Comparison of ENCODE assay signal across 11 mouse cellular contexts in the genomic region with DNA sequence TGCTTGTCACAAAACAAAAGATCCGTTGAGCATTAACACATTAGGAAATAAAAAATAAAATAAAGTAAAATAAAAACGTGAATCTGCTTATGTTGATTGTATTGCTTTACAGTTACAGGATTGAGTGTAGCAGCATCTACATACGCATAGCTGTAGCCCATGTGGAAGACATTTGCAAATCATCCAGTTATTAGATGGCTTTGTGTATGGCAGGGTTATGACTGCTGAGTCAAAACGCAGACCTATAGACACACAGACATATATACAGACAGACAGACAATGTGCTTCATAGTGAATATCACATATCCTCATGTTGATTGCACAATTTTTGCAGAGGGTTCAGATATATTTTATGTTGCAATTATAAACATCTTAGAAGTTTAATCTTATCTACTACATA.
DNase-seq lines count a peak whose midpoint lies in the region; ATAC-seq lines count a peak whose summit lies in the region.
"Had no signal": no experiment of that assay in that cellular context is flagged by ENCODE, and none has a peak within 500 bp of the region (broad histone marks: within the 10 kb centered on the region; RNA-seq: fewer than 3 reads in every experiment).

No protein-coding gene starts in this region.

- peaks cover 29% of the 10 kb centered on the region; the same call in 1 of the 2 replicates for H3K4me1 ChIP-seq in forebrain, embryonic 13.5 days
- no peaks in the 10 kb centered on the region; the same call in 1 of the 2 replicates for H3K4me1 ChIP-seq in forebrain, embryonic 11.5 days (replicated peaks; ENCODE audit: control insufficient read depth, insufficient read depth, low read length)
- peaks cover 11% of the 10 kb centered on the region for H3K4me1 ChIP-seq in hindbrain, embryonic 10.5 days (replicated peaks)
- H3K4me1 ChIP-seq in midbrain, embryonic 13.5 days (replicated peaks) = peaks cover 35% of the 10 kb centered on the region
- H3K4me1 ChIP-seq: liver, embryonic 13.5 days had no signal

- H3K27ac ChIP-seq in forebrain, embryonic 13.5 days = peak overlapping the region; percentile 94
- H3K27ac ChIP-seq in forebrain, embryonic 11.5 days (ENCODE audit: low read depth, low read length) = no peak overlapping the region
- peak overlapping the region; percentile 79 for H3K27ac ChIP-seq in hindbrain, embryonic 10.5 days
- peak overlapping the region; percentile 96 for H3K27ac ChIP-seq in midbrain, embryonic 13.5 days
- H3K27ac ChIP-seq: liver, embryonic 13.5 days had no signal

- no peaks in the 10 kb centered on the region for H3K27me3 ChIP-seq in forebrain, embryonic 13.5 days
- H3K27me3 ChIP-seq in forebrain, embryonic 11.5 days (ENCODE audit: control insufficient read depth, insufficient read depth, low read length) = no peaks in the 10 kb centered on the region
- H3K27me3 ChIP-seq in hindbrain, embryonic 10.5 days (ENCODE audit: insufficient read depth, poor library complexity, severe bottlenecking) = no peaks in the 10 kb centered on the region
- H3K27me3 ChIP-seq in midbrain, embryonic 13.5 days = no peaks in the 10 kb centered on the region
- H3K27me3 ChIP-seq: liver, embryonic 13.5 days had no signal

- peak overlapping the region; percentile 53 for H3K4me2 ChIP-seq in forebrain, embryonic 13.5 days
- H3K4me2 ChIP-seq in forebrain, embryonic 11.5 days (ENCODE audit: low read depth, low read length, severe bottlenecking) = no peak overlapping the region
- peak overlapping the region; percentile 53 for H3K4me2 ChIP-seq in midbrain, embryonic 13.5 days (replicated peaks)
- H3K4me2 ChIP-seq: liver, embryonic 13.5 days had no signal

- H3K36me3 ChIP-seq in forebrain, embryonic 13.5 days (ENCODE audit: poor library complexity, severe bottlenecking) = no peaks in the 10 kb centered on the region
- H3K36me3 ChIP-seq in forebrain, embryonic 11.5 days (ENCODE audit: control insufficient read depth, insufficient read depth, low read length) = no peaks in the 10 kb centered on the region
- no peaks in the 10 kb centered on the region for H3K36me3 ChIP-seq in hindbrain, embryonic 10.5 days
- no peaks in the 10 kb centered on the region for H3K36me3 ChIP-seq in midbrain, embryonic 13.5 days
- H3K36me3 ChIP-seq: liver, embryonic 13.5 days had no signal

- no peak overlapping the region; the same call in 1 of the 2 replicates for H3K4me3 ChIP-seq in forebrain, embryonic 13.5 days
- H3K4me3 ChIP-seq in forebrain, embryonic 11.5 days (ENCODE audit: low read depth, low read length) = no peak overlapping the region
- H3K4me3 ChIP-seq in hindbrain, embryonic 10.5 days = no peak overlapping the region
- H3K4me3 ChIP-seq in midbrain, embryonic 13.5 days (replicated peaks) = peak overlapping the region; percentile 30
- H3K4me3 ChIP-seq: liver, embryonic 13.5 days had no signal

- peak; percentile 44 for ATAC-seq in forebrain, embryonic 13.5 days
- ATAC-seq in forebrain, embryonic 11.5 days (replicated peaks; ENCODE audit: low FRiP score) = no peak
- peak; percentile 48; the same call in 1 of the 2 replicates for ATAC-seq in midbrain, embryonic 13.5 days

- no peaks in the 10 kb centered on the region for H3K9me3 ChIP-seq in forebrain, embryonic 13.5 days (replicated peaks)
- H3K9me3 ChIP-seq in forebrain, embryonic 11.5 days (ENCODE audit: control insufficient read depth, low read length) = no peaks in the 10 kb centered on the region
- H3K9me3 ChIP-seq in hindbrain, embryonic 10.5 days = no peaks in the 10 kb centered on the region
- no peaks in the 10 kb centered on the region for H3K9me3 ChIP-seq in midbrain, embryonic 13.5 days
- H3K9me3 ChIP-seq: liver, embryonic 13.5 days had no signal

- peak overlapping the region; percentile 43; the same call in 1 of the 2 replicates for H3K9ac ChIP-seq in forebrain, embryonic 13.5 days
- no peak overlapping the region for H3K9ac ChIP-seq in forebrain, embryonic 11.5 days (ENCODE audit: low read length)
- H3K9ac ChIP-seq in midbrain, embryonic 13.5 days (replicated peaks) = peak overlapping the region; percentile 59; the same call in 1 of the 2 replicates
- H3K9ac ChIP-seq: liver, embryonic 13.5 days had no signal

- WGBS in forebrain, embryonic 13.5 days = 68% methylated on average over 4 of the region's 4 CpGs
- WGBS in forebrain, embryonic 11.5 days = 85% methylated on average over 4 of the region's 4 CpGs
- WGBS in hindbrain, embryonic 10.5 days = 83% methylated on average over 4 of the region's 4 CpGs
- 64% methylated on average over 4 of the region's 4 CpGs for WGBS in midbrain, embryonic 13.5 days

- no peak for DNase-seq in forebrain, embryonic 11.5 days (ENCODE audit: low spot score)
- DNase-seq in brain, adult 2 months (ENCODE audit: low read depth, low spot score) = peak; percentile 11
- DNase-seq in hindbrain, embryonic 10.5 days (ENCODE audit: low spot score) = no peak
- no peak for DNase-seq in adrenal gland, adult 8-10 months
- no peak for DNase-seq in frontal cortex, postnatal 10 days (ENCODE audit: low spot score in 2 of 2)
- DNase-seq in ovary, postnatal 10 days (ENCODE audit: low spot score) = no peak
- DNase-seq: adrenal gland, postnatal 14 days; kidney, adult 11 months; liver, embryonic 13.5 days had no signal
